Mouse (Mus musculus) olfactory bulb, adult 2 months (tissue): Measurements from ENCODE around the gene Scgb1a1.

Experiments
- CTCF ChIP-seq: fragments of 200-500 bp; IDR thresholded peaks from 2 replicates; pipeline ENCODE4 v1.5.1; 2012; ENCODE audit warnings: low read depth, mild to moderate bottlenecking, low read length, moderate library complexity; ENCODE audit not compliant: insufficient read depth
- POLR2A ChIP-seq: fragments of 200-500 bp; IDR thresholded peaks from 2 replicates; pipeline ENCODE4 v1.6.1; 2012; ENCODE audit warnings: mild to moderate bottlenecking, low read depth, low read length, moderate library complexity; ENCODE audit not compliant: insufficient read depth

DNA sequence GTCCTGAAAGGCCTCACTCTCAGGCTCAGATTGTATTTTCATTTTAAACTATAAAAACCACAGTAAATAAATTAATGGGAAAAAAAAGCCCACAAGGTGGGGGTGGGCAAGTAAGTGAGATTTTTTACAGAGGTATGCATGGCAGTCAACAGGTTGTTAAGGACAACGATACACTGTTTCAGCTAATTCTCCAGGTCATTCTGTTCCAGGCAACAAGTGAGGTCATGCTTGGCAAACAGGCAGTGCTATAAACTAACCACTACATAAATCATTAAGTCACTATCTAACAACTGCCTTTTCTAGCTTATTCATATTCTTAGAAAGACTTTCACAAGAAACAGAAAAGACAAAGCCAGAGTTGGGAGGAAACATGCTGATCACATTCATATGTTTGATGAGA is 42.2 kb upstream of the Scgb1a1 start:
- TF ChIP-seq POLR2A = no peak
- no peak for TF ChIP-seq CTCF
